Mouse (Mus musculus): ENCODE measurements at regions not wholly inside any gene's neighbourhood (a gene's known extent, or its start where the extent isn't known, plus 50 kb on each side); places are given as distances from the start of the nearest gene placed in this dataset.
"Not testable (repeated sequence)": the region's sequence is repeated elsewhere in the genome, so short reads cannot be mapped to it uniquely, and the experiment has no call there.

DNA sequence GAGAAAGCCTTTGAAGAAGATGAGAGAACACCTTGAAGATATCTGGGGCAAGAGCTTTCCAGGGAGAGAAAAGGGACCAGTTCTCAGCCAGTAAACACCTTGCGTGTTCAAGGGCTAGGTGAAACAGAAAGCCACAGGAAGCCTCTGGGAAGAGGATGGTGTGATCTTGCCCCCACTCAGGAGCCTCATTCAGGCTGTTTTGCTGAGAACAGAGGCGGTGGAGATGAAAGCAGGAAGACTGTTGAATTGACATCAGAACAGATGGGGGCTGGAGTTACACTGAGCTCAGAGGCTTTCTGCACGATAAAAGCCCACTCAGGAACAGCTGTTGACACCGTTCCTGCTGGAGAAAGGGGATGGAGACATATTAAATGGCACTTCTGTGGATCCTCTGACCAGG is 262.5 kb downstream of the Dad1 start:
- no peak for DNase-seq

DNA sequence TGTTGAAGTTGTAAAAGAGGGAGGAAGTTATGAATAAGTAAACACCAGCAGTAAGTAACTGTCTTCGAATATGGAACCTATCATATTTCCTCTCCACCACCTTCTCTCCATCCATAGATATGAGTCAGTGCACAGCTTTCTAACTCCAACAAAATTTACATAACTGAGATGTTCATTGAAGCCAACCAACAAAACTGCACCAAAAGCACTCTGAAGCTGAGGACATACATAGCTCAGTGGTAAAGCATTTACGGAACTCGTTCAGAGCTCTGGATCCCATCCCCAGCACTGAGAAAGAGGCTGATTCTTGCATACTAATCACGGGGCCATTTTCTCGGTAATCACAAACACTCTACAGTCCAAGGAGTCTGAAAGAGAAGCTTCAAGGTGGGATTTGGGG is 273.1 kb downstream of the Dad1 start:
- DNase-seq, result no peak

DNA sequence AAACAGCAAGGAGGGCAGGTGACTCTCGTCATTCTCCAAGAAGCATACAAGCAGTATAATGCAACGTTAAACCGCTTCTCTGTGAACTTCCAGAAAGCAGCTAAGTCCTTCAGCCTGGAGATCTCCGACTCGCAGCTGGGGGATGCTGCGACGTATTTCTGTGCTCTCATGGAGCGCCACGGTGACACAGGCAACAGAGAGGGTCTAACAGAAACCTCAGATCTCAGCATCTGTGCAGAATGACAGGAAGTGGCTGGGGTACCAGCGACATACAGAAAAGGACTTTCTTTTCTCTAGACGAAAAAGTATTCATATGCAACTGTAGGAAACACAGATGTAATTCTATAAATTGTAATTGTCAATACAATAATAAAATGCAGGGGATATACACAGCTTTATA is 292.5 kb downstream of the Dad1 start:
- not testable (repeated sequence) for DNase-seq

DNA sequence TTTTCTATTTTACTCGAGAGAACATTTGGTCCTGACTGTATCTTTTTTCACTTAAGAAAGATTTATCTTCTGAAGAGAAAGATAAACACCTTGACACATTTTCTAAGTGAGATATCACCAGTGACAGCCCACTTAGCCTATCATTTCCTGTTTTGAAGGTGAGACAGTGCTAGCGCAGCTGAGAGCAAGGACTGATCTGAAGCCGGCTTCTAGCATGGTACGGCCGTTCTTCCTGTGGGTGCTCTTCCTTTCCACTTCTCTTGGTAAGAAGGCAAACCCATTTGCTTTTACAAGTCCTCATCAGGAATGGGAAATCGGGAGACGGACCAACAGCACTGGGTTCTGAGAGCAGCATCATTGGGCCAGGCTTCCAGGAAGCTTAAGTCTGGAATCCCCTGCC is 293.1 kb downstream of the Dad1 start:
- DNase-seq, result no peak

DNA sequence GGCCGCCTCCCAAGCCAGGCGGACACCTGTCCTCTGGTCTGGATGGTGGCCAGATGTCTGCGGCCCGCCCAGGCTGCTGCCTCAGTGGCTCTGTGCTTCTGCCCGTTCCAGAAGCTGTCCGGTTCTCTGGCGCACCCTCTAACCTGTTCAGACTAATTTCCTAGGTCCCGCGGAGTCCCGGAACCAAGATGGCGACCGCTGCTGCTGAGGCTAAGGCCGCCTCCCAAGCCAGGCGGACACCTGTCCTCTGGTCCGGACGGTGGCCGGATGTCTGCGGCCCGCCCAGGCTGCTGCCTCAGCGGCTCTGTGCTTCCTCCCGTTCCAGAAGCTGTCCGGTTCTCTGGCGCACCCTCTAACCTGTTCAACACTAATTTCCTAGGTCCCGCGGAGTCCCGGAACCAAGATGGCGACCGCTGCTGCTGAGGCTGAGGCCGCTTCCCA is 318.1 kb downstream of the Dad1 start:
- not testable (repeated sequence) for DNase-seq

DNA sequence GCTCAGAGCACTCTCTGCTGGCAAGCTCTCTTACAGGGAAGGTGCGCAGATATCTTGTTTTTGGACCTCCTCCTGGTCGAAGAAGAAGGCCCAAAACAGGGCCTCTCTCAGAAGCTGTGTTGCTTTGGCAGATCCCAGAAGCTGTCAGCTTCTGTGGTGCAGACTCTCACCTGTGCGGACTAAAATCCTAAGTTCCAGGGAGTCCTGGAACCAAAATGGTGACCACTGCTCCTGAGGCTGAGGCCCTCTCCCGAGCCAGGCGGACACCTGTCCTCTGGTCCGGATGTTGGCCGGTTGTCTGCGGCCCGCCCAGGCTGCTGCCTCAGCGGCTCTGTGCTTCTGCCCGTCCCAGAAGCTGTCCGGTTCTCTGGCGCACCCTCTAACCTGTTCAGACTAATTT is 318.6 kb downstream of the Dad1 start:
- not testable (repeated sequence) for DNase-seq

DNA sequence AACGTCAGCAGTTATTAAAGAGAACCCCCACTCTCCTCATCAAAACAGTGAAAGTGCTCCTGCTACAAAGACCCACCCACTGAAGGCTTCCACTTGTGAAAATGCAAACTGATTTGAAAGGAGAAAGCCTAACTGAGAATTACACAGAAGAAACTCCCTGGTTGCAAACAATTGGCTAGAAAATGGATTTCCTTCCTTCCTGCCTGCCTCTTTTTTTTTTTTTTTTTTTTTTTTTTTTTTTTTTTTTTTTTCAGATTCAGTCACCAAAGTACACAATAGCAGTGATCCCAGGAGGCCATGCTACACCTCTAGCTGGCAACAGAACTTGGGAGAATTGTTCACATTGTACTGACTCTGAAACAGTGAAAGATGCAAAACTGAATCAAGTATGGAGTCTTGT is 343.0 kb downstream of the Dad1 start:
- DNase-seq, result no peak

- no peak for DNase-seq
Measured at GRCm38 (mm10) chr14:53904578-53904977, 349.3 kb downstream of the Dad1 start.

- no peak for DNase-seq
Measured at GRCm38 (mm10) chr14:53901103-53901502, 352.8 kb downstream of the Dad1 start.

GRCm38 (mm10) chr14:53881304-53881703 is 372.6 kb downstream of the Dad1 start:
- peak; percentile 61 for DNase-seq

GRCm38 (mm10) chr14:53876581-53876980 is 377.3 kb downstream of the Dad1 start:
- no peak for DNase-seq

- no peak for DNase-seq
Measured at GRCm38 (mm10) chr14:53875736-53876135, 378.2 kb downstream of the Dad1 start.

DNA sequence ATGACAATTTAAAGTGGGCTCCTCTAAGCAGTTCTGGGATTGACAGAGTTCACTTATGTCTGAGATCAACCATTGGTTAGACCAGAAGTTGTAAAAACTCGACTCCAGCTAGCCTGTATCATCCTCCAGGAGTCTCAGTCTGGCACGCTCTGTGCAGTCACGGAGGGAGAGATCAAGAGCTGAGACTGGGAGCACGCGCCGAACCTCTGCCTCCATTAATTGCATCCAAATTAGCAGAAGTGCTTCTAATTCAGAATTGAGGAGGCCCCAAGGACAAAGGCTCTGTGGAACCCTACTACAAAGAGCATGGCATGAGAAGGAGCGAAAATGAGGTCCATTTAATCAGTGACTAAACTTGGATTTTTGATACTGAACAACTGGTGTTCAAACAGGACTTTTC is 406.9 kb downstream of the Dad1 start:
- peak; percentile 2 for DNase-seq

DNA sequence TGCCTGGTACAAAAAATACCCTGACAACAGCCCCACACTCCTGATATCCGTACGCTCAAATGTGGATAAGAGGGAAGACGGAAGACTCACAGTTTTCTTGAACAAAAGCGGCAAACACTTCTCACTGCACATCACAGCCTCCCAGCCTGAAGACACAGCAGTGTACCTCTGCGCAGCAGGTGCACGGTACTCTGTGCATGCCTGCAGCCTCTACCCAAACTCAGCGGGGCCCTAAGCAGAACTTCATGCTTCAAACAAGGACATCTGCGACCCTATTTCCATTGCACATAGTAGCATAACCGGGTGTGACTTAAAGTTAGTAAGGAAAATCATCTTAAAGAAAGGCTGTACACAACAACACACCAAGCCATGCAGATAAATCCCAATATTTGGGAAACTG is 408.3 kb downstream of the Dad1 start:
- no peak for DNase-seq

- no peak for DNase-seq
Measured at GRCm38 (mm10) chr14:53832553-53832952, 421.4 kb downstream of the Dad1 start.

DNA sequence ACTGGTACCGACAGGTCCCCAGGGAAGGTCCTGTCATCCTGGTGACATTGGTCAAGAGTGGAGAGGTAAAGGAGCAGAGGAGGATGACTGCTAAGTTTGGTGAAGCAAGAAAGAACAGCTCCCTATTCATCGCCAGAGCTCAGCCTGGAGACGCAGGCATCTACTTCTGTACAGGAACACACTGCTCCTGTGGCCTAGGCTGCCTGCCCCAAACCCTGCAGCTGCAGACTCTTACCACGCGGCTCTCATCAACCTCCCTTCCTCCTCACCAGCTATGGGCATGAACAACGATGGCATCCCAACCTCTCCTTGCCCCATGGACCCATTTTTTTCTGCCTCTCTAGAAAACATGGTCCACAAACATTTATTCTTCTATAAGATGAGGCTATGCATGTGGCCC is 422.3 kb downstream of the Dad1 start:
- no peak for DNase-seq

GRCm38 (mm10) chr14:53830717-53831116 is 423.2 kb downstream of the Dad1 start:
- DNase-seq, result no peak

- no peak for DNase-seq
Measured at GRCm38 (mm10) chr14:53826782-53827181, 427.1 kb downstream of the Dad1 start.

DNA sequence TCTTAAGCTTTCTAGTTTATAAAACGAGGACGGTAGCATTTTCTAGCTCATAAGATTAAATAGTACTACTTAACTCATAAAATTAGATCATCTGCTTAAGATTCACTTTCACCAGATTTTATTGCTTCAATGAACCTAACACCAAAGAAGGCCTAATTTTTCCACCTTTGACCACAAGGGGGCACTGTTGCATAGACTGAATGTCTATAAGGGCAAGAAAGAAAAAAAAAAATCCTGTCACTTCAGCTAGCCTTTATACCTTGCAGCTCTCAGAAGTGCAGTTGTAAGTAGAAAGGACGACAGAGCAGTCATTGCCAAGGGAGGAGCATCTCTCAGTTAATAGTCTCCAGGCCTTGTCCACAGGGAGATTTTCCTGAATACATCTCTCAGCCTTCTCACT is 447.7 kb downstream of the Dad1 start:
- DNase-seq, result peak; percentile 84

DNA sequence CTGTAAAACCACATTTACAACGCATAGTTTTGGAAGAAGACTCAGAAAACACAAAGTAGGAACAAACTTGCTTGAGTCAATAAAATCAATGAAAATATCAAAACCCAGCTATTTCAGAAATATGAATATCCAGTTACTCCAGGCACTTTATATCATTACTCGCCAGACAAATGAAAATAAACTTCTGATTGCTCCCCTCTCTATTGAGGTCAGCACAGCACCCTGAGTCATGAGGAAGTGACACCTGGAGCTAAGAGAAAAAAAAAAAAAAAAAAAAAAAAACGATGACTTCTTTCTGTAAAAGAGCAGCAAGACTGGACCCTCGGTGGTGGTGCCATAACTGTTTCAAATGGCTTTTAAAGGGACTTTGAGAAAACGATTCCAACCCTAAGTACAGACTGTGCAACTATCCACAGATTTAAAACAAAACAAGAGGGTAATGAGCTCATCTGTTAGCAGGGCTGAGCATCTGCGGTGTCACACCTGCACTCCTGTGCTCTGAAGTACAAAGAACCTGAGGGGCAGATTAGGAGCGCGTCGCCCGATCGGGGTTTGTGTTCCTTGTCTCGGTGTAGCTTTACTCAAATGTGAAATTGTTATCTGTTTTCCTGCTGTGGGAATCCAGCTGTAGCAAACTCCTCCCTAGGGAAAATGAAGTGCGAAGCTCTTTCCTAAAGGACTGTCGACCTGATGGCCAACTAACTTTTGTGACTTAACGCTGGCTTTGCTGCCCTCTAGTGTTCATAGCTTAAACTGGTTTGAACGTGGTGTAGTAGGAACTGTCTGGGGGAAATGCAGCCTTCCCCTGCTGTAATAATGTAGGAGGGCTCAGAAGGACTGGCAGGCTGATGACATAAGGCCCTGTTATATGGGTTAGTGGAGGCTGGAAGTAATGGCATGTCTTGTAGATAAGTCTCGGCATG is 449.9 kb downstream of the Dad1 start:
- peak; percentile 88 for DNase-seq

GRCm38 (mm10) chr14:53802547-53802946 is 451.4 kb downstream of the Dad1 start:
- DNase-seq, result no peak

GRCm38 (mm10) chr14:53800508-53801136 is 453.3 kb downstream of the Dad1 start:
- DNase-seq, result no peak

DNA sequence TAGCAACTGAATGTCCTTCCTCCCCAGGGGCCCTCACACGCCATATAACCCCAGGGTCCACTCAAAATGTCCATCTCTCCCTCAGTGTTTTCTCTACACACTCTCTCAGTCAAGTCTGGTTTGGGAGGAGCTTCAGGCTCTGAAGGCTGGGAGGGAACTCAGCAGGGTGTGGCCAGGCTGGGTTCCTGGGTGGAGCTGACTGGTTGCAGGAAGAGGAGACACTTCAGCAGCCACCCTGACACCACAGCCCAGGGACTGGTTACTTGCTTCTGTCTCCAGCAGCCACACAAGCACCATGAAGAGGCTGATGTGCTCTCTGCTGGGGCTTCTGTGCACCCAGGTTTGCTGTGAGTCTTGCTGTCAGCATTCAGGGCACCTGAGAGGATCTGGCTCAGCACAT is 458.7 kb downstream of the Dad1 start:
- DNase-seq, result not testable (repeated sequence)

DNA sequence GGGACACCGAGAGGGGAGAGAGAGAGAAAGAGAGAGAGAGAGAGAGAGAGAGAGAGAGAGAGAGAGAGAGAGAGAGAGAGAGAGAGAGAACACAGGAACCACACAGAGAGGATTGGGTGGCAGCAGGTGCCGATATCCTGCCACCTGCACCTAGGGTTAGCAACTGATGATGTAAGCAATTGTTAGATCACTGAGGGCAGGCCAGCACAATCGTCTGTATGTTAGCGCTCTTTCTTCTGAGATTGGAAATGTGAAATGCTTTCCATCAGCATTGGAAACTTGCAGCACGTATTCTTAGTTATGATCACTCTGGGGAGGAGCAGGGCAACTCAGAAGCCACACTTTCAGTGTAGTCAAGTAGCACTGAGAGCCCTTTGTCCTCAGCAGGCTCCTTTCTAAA is 459.4 kb downstream of the Dad1 start:
- DNase-seq, result no peak

Measured in embryo, embryonic 11 days (tissue).